Comparison of ENCODE assay signal across 9 mouse cellular contexts in the genomic region with DNA sequence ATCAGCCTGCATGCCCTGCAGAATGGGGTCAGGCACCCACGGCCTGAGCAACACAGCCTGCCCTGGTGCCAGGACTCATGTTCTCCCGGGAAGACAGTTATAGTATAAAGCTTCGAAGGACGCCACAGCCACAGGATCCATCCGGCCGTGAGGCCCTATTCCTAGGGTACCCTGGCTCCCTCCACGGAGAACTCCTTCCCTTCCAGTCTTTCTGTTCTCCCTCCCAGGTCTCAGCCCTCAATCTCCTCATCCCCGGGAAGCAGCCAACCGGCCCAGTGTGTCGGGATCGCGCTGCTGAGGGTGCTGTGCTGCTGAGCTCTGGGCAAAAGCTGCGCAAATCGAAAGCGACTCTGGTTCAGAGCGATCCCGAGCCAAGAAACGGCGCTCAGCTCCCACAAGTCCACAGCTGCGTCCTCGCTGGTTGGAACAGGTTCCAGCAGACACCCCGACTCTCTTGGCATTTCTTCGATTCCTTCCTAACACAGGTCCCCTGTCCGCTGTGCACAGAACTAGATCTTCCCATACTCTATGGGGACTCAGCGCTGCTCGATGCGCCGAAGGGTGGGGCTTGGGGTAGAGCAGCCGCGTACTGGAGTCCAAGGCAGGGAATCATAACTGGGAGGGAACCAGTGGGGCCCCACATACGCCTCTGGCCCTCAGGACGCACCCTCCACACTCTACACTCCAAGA. TPM values are rescaled to one million over a fixed set of nuclear protein-coding genes. Genes with fewer than 3 reads are reported as not detected.
DNase-seq lines count a peak whose midpoint lies in the region; ATAC-seq and TF ChIP-seq lines count a peak whose summit lies in the region.
"Had no signal": no experiment of that assay in that cellular context is flagged by ENCODE, and none has a peak within 500 bp of the region (broad histone marks: within the 10 kb centered on the region; RNA-seq: fewer than 3 reads in every experiment).

No protein-coding gene starts in this region.

- no peaks in the 10 kb centered on the region for H3K27me3 ChIP-seq in C2C12 (ENCODE audit: control insufficient read depth, insufficient read depth, insufficient read length)
- H3K27me3 ChIP-seq in embryonic facial prominence, embryonic 12.5 days: peaks cover 73% of the 10 kb centered on the region
- H3K27me3 ChIP-seq in hindbrain, embryonic 16.5 days (replicated peaks; ENCODE audit: control insufficient read depth, insufficient read depth, low read length): peaks cover 25% of the 10 kb centered on the region
- peaks cover 95% of the 10 kb centered on the region for H3K27me3 ChIP-seq in midbrain, embryonic 10.5 days (ENCODE audit: low read depth, poor library complexity, severe bottlenecking)
- H3K27me3 ChIP-seq: CH12.LX had no signal

- no peaks in the 10 kb centered on the region for H3K79me2 ChIP-seq in C2C12 (ENCODE audit: control insufficient read depth, insufficient read depth)

- peak; percentile 49 for ATAC-seq in embryonic facial prominence, embryonic 12.5 days (ENCODE audit: insufficient number of reproducible peaks, insufficient read depth, low FRiP score, low TSS enrichment)
- peak; percentile 66 for ATAC-seq in hindbrain, embryonic 16.5 days

- H3K79me3 ChIP-seq in C2C12 (ENCODE audit: low read depth): no peaks in the 10 kb centered on the region

- H3K4me1 ChIP-seq in embryonic facial prominence, embryonic 12.5 days: peaks cover 18% of the 10 kb centered on the region; the same call in 1 of the 2 replicates
- peaks cover 13% of the 10 kb centered on the region for H3K4me1 ChIP-seq in hindbrain, embryonic 16.5 days (ENCODE audit: control insufficient read depth, insufficient read depth, low read depth, low read length)
- H3K4me1 ChIP-seq in midbrain, embryonic 10.5 days: peaks cover 60% of the 10 kb centered on the region

- under 1% methylated on average over 32 of the region's 32 CpGs for whole genome bisulfite sequencing in embryonic facial prominence, embryonic 12.5 days
- 1% methylated on average over 32 of the region's 32 CpGs for WGBS in hindbrain, embryonic 16.5 days
- 2% methylated on average over 32 of the region's 32 CpGs for WGBS in midbrain, embryonic 10.5 days

- no peak for TF ChIP-seq CTCF in C2C12 (IDR thresholded peaks at IDR 0.05; ENCODE audit: control insufficient read depth, insufficient read depth, insufficient read length)

- H3K4me2 ChIP-seq in embryonic facial prominence, embryonic 12.5 days (replicated peaks): peak overlapping the region; percentile 62
- H3K4me2 ChIP-seq in hindbrain, embryonic 16.5 days (ENCODE audit: low read length): peak overlapping the region; percentile 63

- H3K36me3 ChIP-seq in C2C12 (ENCODE audit: control insufficient read depth, insufficient read depth): no peaks in the 10 kb centered on the region
- no peaks in the 10 kb centered on the region for H3K36me3 ChIP-seq in embryonic facial prominence, embryonic 12.5 days
- no peaks in the 10 kb centered on the region for H3K36me3 ChIP-seq in hindbrain, embryonic 16.5 days (ENCODE audit: control insufficient read depth, insufficient read depth, low read length)
- H3K36me3 ChIP-seq in midbrain, embryonic 10.5 days: no peaks in the 10 kb centered on the region

- no peak overlapping the region for H3K27ac ChIP-seq in embryonic facial prominence, embryonic 12.5 days
- peak overlapping the region; percentile 18; the same call in 1 of the 2 replicates for H3K27ac ChIP-seq in hindbrain, embryonic 16.5 days (ENCODE audit: low read depth, low read length)
- H3K27ac ChIP-seq in midbrain, embryonic 10.5 days (replicated peaks): peak overlapping the region; percentile 75

- no peak overlapping the region for H3ac ChIP-seq in C2C12 (ENCODE audit: control insufficient read depth, insufficient read length, low read depth)

- H3K9me3 ChIP-seq in embryonic facial prominence, embryonic 12.5 days: no peaks in the 10 kb centered on the region
- no peaks in the 10 kb centered on the region for H3K9me3 ChIP-seq in hindbrain, embryonic 16.5 days (ENCODE audit: control insufficient read depth, low read length)
- H3K9me3 ChIP-seq in midbrain, embryonic 10.5 days (replicated peaks): no peaks in the 10 kb centered on the region

- peak overlapping the region; percentile 36 for H3K9ac ChIP-seq in embryonic facial prominence, embryonic 12.5 days
- H3K9ac ChIP-seq in hindbrain, embryonic 16.5 days (ENCODE audit: low read depth, low read length): peak overlapping the region; percentile 52

- peak overlapping the region; percentile 23 for H3K4me3 ChIP-seq in C2C12 (ENCODE audit: insufficient read depth, poor library complexity, severe bottlenecking)
- H3K4me3 ChIP-seq in embryonic facial prominence, embryonic 12.5 days: peak overlapping the region; percentile 33
- peak overlapping the region; percentile 39 for H3K4me3 ChIP-seq in hindbrain, embryonic 16.5 days (ENCODE audit: low read length)
- peak overlapping the region; percentile 51 for H3K4me3 ChIP-seq in midbrain, embryonic 10.5 days

- peak; percentile 4 for DNase-seq in cerebellum, adult 9-11 months
- no peak for DNase-seq in cerebellum, adult 11-12 months
- peak; percentile 69 for DNase-seq in midbrain, embryonic 10.5 days (ENCODE audit: low spot score)
- no peak for DNase-seq in thymus, postnatal 25 days
- DNase-seq in spleen, postnatal 4 days (ENCODE audit: low spot score in 2 of 2): no peak

TF ChIP-seq in C2C12, 6 proteins besides CTCF, POLR2A, EP300 and RAD21:
- TF ChIP-seq CEBPB (IDR thresholded peaks at IDR 0.05; ENCODE audit: low read depth): no peak
- no peak for TF ChIP-seq USF1 (IDR thresholded peaks at IDR 0.05; ENCODE audit: low read depth)
- TF ChIP-seq MAX (IDR thresholded peaks at IDR 0.05): no peak
- no peak for TF ChIP-seq MYOG (IDR thresholded peaks at IDR 0.05; ENCODE audit: control insufficient read depth, extremely low read depth, insufficient read length)
- TF ChIP-seq MYOD1 (IDR thresholded peaks at IDR 0.05; ENCODE audit: control insufficient read depth, insufficient read length, low read depth): no peak

RNA-seq across cellular contexts. Expression of gene Irx2, which starts 11.0 kb away (rescaled TPM):
- polyA plus RNA-seq in C2C12 (2012; fragmentation: generic; extraction: Trizol): 7.7 TPM
- 10.0 and 14.1 TPM in 2 replicates for polyA plus RNA-seq in embryonic facial prominence, embryonic 12.5 days (2016; fragmentation: Nextera tagmentation; extraction: Ambion mirVana)
- polyA plus RNA-seq in hindbrain, embryonic 16.5 days (2015; fragmentation: Nextera tagmentation; extraction: Ambion mirVana): 19.3 and 22.6 TPM in 2 replicates
- polyA plus RNA-seq in midbrain, embryonic 10.5 days (2016; fragmentation: Nextera tagmentation; extraction: Ambion mirVana): 26.8 and 28.1 TPM in 2 replicates

Comparison
In these comparisons a context has a peak if more than half of its experiments do, and no peak if none do; other contexts are left out.
1. DNase-seq: peak in cerebellum, adult 9-11 months (single experiment) and midbrain, embryonic 10.5 days (single experiment); none in cerebellum, adult 11-12 months (single experiment), thymus, postnatal 25 days (single experiment) and spleen, postnatal 4 days (0 of 2).
2. Peak in every context shown above with its lines, with median percentiles within 50 percentile points of each other: H3K4me3 ChIP-seq.